Mouse (Mus musculus) urinary bladder, postnatal 25 days (tissue): ENCODE measurements around the gene Dmc1.
A peak's percentile ranks its signal among the peaks of the same experiment; 100 is the strongest.

Experiments used
- DNase-seq: peaks from one replicate; pipeline ENCODE4 v3.0.0; 2022; ENCODE audit warnings: low spot score

Dmc1 gene

GRCm38 (mm10) chr15:79511553-79512320, 93.2 kb downstream of the Dmc1 start:
- peak; percentile 84 for DNase-seq
